Mouse (Mus musculus) embryonic facial prominence, embryonic 13.5 days (tissue): ENCODE results near the gene Gas2l1. TPM values are rescaled to one million over a fixed set of nuclear protein-coding genes. Genes with fewer than 3 reads are reported as not detected.
A peak's percentile ranks its signal among the peaks of the same experiment; 100 is the strongest.

Source experiments
- ATAC-seq: fragments of 200-750 bp; cut with Nextera tagmentation; 2 replicates; pipeline ENCODE4 v1.8.0; 2017; ENCODE audit warnings: low read depth; ENCODE audit not compliant: insufficient number of reproducible peaks, insufficient read depth, low FRiP score, low TSS enrichment
- H3K27ac ChIP-seq: fragments of 300-500 bp; sonication (generic); 2 replicates; pipeline ENCODE4 v1.5.1; 2015; ENCODE audit warnings: moderate library complexity, mild to moderate bottlenecking, inconsistent platforms
- H3K27me3 ChIP-seq: fragments of 300-500 bp; sonication (generic); 2 replicates; pipeline ENCODE4 v1.6.1; 2015; ENCODE audit warnings: mild to moderate bottlenecking, inconsistent platforms
- H3K36me3 ChIP-seq: fragments of 300-500 bp; sonication (generic); 2 replicates; pipeline ENCODE4 v1.6.1; 2015; ENCODE audit warnings: mild to moderate bottlenecking, inconsistent platforms
- H3K4me1 ChIP-seq: fragments of 300-500 bp; sonication (generic); 2 replicates; pipeline ENCODE4 v1.6.1; 2015; ENCODE audit warnings: inconsistent platforms
- H3K4me2 ChIP-seq: fragments of 300-500 bp; sonication (generic); 2 replicates; pipeline ENCODE4 v1.6.1; 2015; ENCODE audit warnings: moderate library complexity, mild to moderate bottlenecking, inconsistent platforms
- H3K4me3 ChIP-seq: fragments of 300-500 bp; sonication (generic); 2 replicates; pipeline ENCODE4 v1.5.1; 2015; ENCODE audit warnings: mild to moderate bottlenecking, inconsistent platforms
- H3K9ac ChIP-seq: fragments of 300-500 bp; sonication (generic); 2 replicates; pipeline ENCODE4 v1.6.1; 2015; ENCODE audit warnings: mild to moderate bottlenecking, inconsistent platforms
- H3K9me3 ChIP-seq: fragments of 300-500 bp; sonication (generic); 2 replicates; pipeline ENCODE4 v1.6.1; 2016; ENCODE audit warnings: inconsistent platforms
- WGBS: fragments of 180-500 bp; shearing (Covaris S2); methylation state at CpG from one replicate; pipeline ENCODE4 v1.1.7; 2015; ENCODE audit warnings: mixed read lengths; 5-methylcytosine and 5-hydroxymethylcytosine counted together
- polyA plus RNA-seq: library from polyadenylated mRNA; unstranded; fragments of >200 nt; fragmentation: Nextera tagmentation; extraction: Ambion mirVana; gene quantifications from 2 replicates; pipeline ENCODE4 v1.2.1, GENCODE M21; 2015

The Gas2l1 gene
- polyA plus RNA-seq, 1 experiment from 2014 or later: 30.0 TPM

GRCm38 (mm10) chr11:5057064-5057463 is 8.1 kb downstream of the Gas2l1 start:
- peaks cover 6% of the 10 kb centered on the region; the same call in 1 of the 2 replicates for H3K36me3 ChIP-seq
- 39% methylated on average over 8 of the region's 8 CpGs for WGBS
- H3K27me3 ChIP-seq: peaks cover 73% of the 10 kb centered on the region
- H3K4me3 ChIP-seq: no peak overlapping the region
- no peak overlapping the region for H3K27ac ChIP-seq
- no peak overlapping the region for H3K4me2 ChIP-seq
- no peak for ATAC-seq
- no peak overlapping the region for H3K9ac ChIP-seq
- H3K9me3 ChIP-seq: no peaks in the 10 kb centered on the region
- peaks cover 44% of the 10 kb centered on the region for H3K4me1 ChIP-seq

GRCm38 (mm10) chr11:5055945-5056938 is 8.9 kb downstream of the Gas2l1 start:
- H3K4me3 ChIP-seq: no peak overlapping the region
- no peak for ATAC-seq
- no peaks in the 10 kb centered on the region for H3K9me3 ChIP-seq
- peaks cover 6% of the 10 kb centered on the region; the same call in 1 of the 2 replicates for H3K36me3 ChIP-seq
- peaks cover 36% of the 10 kb centered on the region for H3K4me1 ChIP-seq
- 22% methylated on average over 23 of the region's 23 CpGs for whole genome bisulfite sequencing
- peaks cover 65% of the 10 kb centered on the region for H3K27me3 ChIP-seq
- H3K4me2 ChIP-seq: no peak overlapping the region
- H3K9ac ChIP-seq: no peak overlapping the region
- no peak overlapping the region for H3K27ac ChIP-seq

- Histone ChIP-seq H3K4me1 (peaks cover 31% of the 10 kb centered on the region), H3K4me3 (no peak overlapping the region), H3K36me3 (no peaks in the 10 kb centered on the region), H3K9me3 (no peaks in the 10 kb centered on the region), H3K4me2 (no peak overlapping the region), H3K9ac (no peak overlapping the region), H3K27ac (no peak overlapping the region), H3K27me3 (peaks cover 53% of the 10 kb centered on the region)
- WGBS: 71% methylated on average over 6 of the region's 6 CpGs
- no peak for ATAC-seq
These were observed 10.3 kb downstream of the Gas2l1 start for GRCm38 (mm10) chr11:5054874-5055273.

DNA sequence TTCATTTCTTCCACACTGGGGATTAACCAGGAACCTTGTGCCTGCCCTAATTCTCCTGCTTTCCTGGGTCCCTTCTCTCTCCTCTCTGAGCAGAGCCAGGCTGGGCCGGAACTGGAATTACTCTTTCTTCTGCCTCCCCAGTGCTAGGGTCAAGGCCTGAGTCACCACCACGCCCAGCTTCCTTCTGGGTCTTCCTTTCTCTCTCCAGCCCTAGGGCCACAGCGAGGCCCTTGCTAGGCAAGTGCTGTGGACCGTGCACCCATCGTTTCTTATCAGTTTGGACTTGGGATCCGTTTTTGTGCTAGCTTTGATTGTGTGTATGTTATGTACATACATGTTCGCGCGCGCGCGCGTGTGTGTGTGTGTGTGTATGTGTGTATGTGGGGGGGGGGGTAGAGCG is 11.0 kb downstream of the Gas2l1 start:
- no peak for ATAC-seq
- peaks cover 24% of the 10 kb centered on the region for H3K4me1 ChIP-seq
- no peak overlapping the region for H3K9ac ChIP-seq
- H3K27ac ChIP-seq: no peak overlapping the region
- H3K36me3 ChIP-seq: no peaks in the 10 kb centered on the region
- WGBS: 87% methylated on average over 14 of the region's 14 CpGs
- peaks cover 49% of the 10 kb centered on the region for H3K27me3 ChIP-seq
- H3K9me3 ChIP-seq: no peaks in the 10 kb centered on the region
- no peak overlapping the region for H3K4me2 ChIP-seq
- H3K4me3 ChIP-seq: no peak overlapping the region

GRCm38 (mm10) chr11:5052200-5052854 is 12.8 kb downstream of the Gas2l1 start:
- Histone ChIP-seq H3K4me3 (no peak overlapping the region), H3K4me1 (peaks cover 8% of the 10 kb centered on the region; the same call in 1 of the 2 replicates), H3K36me3 (no peaks in the 10 kb centered on the region), H3K27me3 (peaks cover 31% of the 10 kb centered on the region), H3K27ac (no peak overlapping the region), H3K4me2 (no peak overlapping the region), H3K9me3 (no peaks in the 10 kb centered on the region), H3K9ac (no peak overlapping the region)
- ATAC-seq: no peak
- 68% methylated on average over 10 of the region's 10 CpGs for WGBS

DNA sequence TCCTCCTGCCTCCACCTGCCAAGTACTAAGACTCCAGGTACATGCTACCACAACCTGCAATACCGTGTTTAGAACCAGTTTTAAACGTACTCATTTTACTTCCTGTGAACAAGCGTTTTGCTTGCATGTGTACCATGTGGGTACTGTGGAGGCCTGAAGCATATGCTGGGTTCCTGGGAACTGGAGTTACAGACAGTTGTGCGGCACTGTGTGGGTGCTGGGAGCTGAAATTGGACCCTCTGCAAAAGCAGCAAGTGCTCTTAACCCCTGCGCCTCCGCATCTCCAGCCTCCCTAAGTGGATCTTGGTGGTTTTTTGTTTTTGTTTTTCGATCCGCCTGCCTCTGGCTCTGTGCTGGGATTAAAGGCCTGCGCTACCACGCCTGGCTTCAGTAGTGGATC is 13.5 kb downstream of the Gas2l1 start:
- Histone ChIP-seq H3K4me2 (no peak overlapping the region), H3K27me3 (peaks cover 24% of the 10 kb centered on the region), H3K36me3 (no peaks in the 10 kb centered on the region), H3K4me1 (peaks cover 7% of the 10 kb centered on the region; the same call in 1 of the 2 replicates), H3K9me3 (no peaks in the 10 kb centered on the region), H3K9ac (no peak overlapping the region), H3K27ac (no peak overlapping the region), H3K4me3 (no peak overlapping the region)
- WGBS: 51% methylated on average over 10 of the region's 10 CpGs
- no peak for ATAC-seq

GRCm38 (mm10) chr11:5046321-5046926 is 18.7 kb downstream of the Gas2l1 start:
- H3K4me3 ChIP-seq: no peak overlapping the region
- peaks cover 18% of the 10 kb centered on the region for H3K36me3 ChIP-seq
- no peaks in the 10 kb centered on the region for H3K9me3 ChIP-seq
- no peak overlapping the region for H3K9ac ChIP-seq
- WGBS: 43% methylated on average over 12 of the region's 12 CpGs
- no peak overlapping the region for H3K27ac ChIP-seq
- 0 out of 2 replicates have a peak, but pooled peaks cover 5% of the 10 kb centered on the region for H3K27me3 ChIP-seq
- H3K4me1 ChIP-seq: no peaks in the 10 kb centered on the region
- H3K4me2 ChIP-seq: no peak overlapping the region
- ATAC-seq: no peak

DNA sequence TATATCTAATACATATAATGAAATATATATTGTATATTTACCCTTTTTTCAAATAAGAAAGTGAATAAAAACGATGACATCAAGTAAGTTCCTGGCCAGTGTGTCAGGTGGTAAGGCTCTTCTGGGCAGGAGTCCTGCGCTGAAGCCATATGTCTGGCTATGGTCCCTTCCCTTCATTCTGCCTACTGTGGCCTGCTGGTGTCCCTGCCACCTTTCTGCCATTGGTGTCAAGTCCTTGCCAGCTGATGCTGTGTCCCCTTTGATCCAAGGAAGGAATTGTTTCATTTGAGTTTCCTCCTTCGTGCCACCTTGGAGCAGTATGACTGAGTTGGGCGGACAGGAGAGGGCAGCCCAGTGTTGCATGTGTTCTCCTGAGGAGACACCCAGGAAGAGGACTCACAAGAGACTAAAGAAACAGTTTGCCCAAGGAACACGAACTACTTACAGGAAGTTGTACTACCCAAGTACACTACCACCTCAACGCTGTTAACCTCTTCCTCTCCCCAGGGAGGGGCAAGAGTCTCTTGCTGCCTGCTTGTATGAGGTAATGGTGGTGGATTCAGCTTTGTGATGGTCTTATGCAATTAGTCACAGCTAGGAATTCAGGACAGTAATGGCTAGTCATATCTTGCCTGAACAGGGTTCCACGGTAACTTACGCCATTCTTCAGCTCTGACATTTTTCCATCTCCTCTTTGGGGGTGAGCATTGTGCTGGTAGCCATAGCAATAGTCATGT is 22.3 kb downstream of the Gas2l1 start:
- WGBS: 88% methylated on average over 8 of the region's 8 CpGs
- no peaks in the 10 kb centered on the region for H3K4me1 ChIP-seq
- H3K27me3 ChIP-seq: no peaks in the 10 kb centered on the region
- no peak overlapping the region for H3K4me2 ChIP-seq
- H3K9me3 ChIP-seq: no peaks in the 10 kb centered on the region
- H3K36me3 ChIP-seq: peaks cover 53% of the 10 kb centered on the region
- no peak overlapping the region for H3K9ac ChIP-seq
- H3K4me3 ChIP-seq: no peak overlapping the region
- no peak overlapping the region for H3K27ac ChIP-seq
- no peak for ATAC-seq

DNA sequence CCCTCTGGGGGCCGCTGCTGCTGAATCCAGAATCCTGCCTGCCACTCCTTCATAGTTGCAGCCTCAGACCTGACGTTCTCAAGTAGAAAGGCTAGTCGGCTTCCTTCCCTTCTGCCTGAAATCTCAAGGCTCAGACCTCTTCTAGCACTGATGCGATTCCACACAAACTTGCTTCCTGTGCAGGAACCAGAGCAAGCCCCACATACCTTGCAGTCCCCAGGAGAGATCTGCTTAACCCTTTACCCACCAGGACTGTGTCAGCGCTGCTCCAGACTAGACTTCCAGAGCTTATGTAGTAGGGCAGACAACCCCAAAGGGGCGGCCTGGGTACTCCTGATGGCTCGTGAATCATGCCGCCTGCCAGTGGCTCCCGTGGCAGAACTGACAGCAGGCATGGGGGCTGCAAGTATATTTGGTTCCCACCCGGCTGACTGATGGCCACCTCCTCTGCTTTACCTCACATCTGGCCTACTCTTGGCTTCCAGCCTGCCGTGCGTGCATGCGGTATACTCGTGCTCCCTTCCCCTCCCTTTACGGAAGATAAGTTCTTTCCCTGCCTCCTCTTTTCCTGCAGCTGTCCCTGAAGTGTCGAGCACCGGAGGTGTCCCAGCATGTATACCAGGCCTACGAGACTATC is 23.9 kb downstream of the Gas2l1 start:
- 76% methylated on average over 18 of the region's 18 CpGs for WGBS
- Histone ChIP-seq H3K27ac (no peak overlapping the region), H3K4me3 (no peak overlapping the region), H3K4me1 (no peaks in the 10 kb centered on the region), H3K9ac (0 out of 2 replicates have a peak overlapping the region, but pooled peaks have one; percentile 44), H3K36me3 (peaks cover 68% of the 10 kb centered on the region), H3K9me3 (no peaks in the 10 kb centered on the region), H3K27me3 (no peaks in the 10 kb centered on the region), H3K4me2 (no peak overlapping the region)
- ATAC-seq: no peak

- Histone ChIP-seq H3K27ac (no peak overlapping the region), H3K9ac (0 out of 2 replicates have a peak overlapping the region, but pooled peaks have one; percentile 44), H3K4me3 (no peak overlapping the region), H3K4me2 (no peak overlapping the region), H3K9me3 (no peaks in the 10 kb centered on the region), H3K36me3 (peaks cover 75% of the 10 kb centered on the region), H3K27me3 (no peaks in the 10 kb centered on the region), H3K4me1 (no peaks in the 10 kb centered on the region)
- 88% methylated on average over 5 of the region's 5 CpGs for WGBS
- no peak for ATAC-seq
These were observed 24.5 kb downstream of the Gas2l1 start for GRCm38 (mm10) chr11:5040585-5040984.
